Mouse (Mus musculus): Measurements from ENCODE around the gene Gimap4.

DNA sequence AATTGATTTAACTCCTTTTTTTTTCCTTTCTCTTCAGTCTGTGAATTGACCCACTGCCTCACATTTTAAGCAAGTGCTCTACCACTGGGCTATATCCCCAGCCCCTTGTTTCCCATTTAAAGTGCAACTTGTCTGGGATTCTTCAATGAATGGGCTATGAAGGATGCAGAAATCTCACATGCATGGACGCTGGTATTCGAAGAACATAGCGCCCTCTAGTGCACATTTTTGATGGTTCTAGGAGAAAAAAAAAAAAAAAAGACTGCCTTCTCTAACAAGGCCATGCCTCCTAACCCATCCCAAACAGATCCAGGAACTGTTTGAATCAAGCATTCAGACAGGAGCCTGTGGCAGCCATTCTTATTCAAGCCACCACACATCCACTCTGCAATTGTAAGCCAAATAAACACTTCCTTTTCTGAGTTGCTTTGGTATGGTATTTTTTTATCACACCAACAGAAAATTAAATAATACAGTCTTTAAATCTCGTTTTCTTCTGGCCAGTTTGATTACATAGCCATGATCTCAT, 41.5 kb upstream of the Gimap4 start:
- TF ChIP-seq CTCF (conservative IDR thresholded peaks at IDR 0.05; ENCODE audit: low read length) (peak; percentile 58), POU5F1 (IDR thresholded peaks at IDR 0.05; ENCODE audit: borderline replicate concordance, low read length) (no peak), NANOG (IDR thresholded peaks at IDR 0.05; ENCODE audit: borderline replicate concordance, low read length) (no peak)

Data from E14TG2a.4 (cell line).